Mouse (Mus musculus) bone marrow, adult 2 months (tissue): ENCODE measurements around the gene Nprl2.
A peak's percentile ranks its signal among the peaks of the same experiment; 100 is the strongest.

Experiments used
- CTCF ChIP-seq: fragments of 200-500 bp; IDR thresholded peaks from 2 replicates; pipeline ENCODE4 v1.5.1; 2011; ENCODE audit warnings: low read length, control low read depth; ENCODE audit not compliant: control insufficient read depth, insufficient read depth
- POLR2A ChIP-seq: fragments of 200-500 bp; IDR thresholded peaks from 2 replicates; pipeline ENCODE4 v1.6.1; 2011; ENCODE audit warnings: low read depth, mild to moderate bottlenecking, control low read depth, low read length, borderline replicate concordance; ENCODE audit not compliant: control insufficient read depth

DNA sequence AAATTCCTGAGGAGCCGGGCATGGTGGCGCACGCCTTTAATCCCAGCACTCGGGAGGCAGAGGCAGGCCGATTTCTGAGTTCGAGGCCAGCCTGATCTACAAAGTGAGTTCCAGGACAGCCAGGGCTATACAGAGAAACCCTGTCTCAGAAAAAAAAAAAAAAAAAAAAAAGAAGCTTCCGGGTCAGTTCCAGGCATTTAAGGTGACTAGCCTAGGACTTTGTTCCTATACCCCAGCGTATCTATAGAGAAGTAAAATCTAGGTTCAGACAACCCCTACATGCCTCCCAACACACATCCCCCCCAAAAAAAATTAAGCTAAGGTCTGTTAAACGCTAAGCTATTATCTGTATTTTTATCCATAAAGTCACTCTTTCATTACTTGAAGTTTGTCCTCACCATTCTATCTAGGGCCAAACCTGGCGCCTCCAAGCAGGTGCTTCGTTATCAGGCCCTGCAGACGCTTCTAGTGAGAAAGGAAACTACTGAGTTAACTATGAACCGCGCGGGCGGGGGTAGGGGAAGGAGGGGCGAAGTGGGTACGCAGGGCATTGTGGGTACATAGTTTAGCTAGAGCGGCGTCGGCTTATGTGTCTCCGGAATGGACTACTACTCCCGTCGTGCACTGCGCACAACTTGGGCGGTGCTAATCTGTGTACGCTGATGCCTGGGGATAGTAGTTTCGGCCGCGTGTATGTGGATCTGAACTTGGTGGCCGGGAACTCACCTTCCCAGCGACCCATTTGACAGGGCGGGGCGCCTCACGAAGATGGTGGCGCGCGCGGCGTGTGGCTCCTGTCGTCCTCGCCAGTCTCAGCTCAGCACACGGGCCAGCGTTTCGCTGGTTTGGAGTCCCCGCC lies 45.2 kb downstream of the Nprl2 start, which contains the start of gene Ifrd2:
- TF ChIP-seq CTCF: no peak
- TF ChIP-seq POLR2A: peak; percentile 93
